Mouse (Mus musculus) kidney, embryonic 16.5 days (tissue): ENCODE measurements around the gene Kalrn. TPM values are rescaled to one million over a fixed set of nuclear protein-coding genes. Genes with fewer than 3 reads are reported as not detected.
A peak's percentile ranks its signal among the peaks of the same experiment; 100 is the strongest.

Experiments
- ATAC-seq: fragments of 200-750 bp; cut with Nextera tagmentation; 2 replicates; pipeline ENCODE4 v1.8.0; 2017; ENCODE audit warnings: moderate TSS enrichment; ENCODE audit not compliant: low FRiP score, low TSS enrichment
- H3K27ac ChIP-seq: fragments of 300-500 bp; sonication (generic); 2 replicates; pipeline ENCODE4 v1.5.1; 2014; ENCODE audit warnings: low read length
- H3K27me3 ChIP-seq: fragments of 300-500 bp; sonication (generic); 2 replicates; pipeline ENCODE4 v1.6.1; 2014; ENCODE audit warnings: low read length, control low read depth, mixed read lengths; ENCODE audit not compliant: insufficient read depth
- H3K36me3 ChIP-seq: fragments of 300-500 bp; sonication (generic); 2 replicates; pipeline ENCODE4 v1.6.1; 2014; ENCODE audit warnings: low read length, control low read depth, mixed read lengths; ENCODE audit not compliant: insufficient read depth
- H3K4me1 ChIP-seq: fragments of 300-500 bp; sonication (generic); 2 replicates; pipeline ENCODE4 v1.6.1; 2014; ENCODE audit warnings: low read length, control low read depth, mixed read lengths; ENCODE audit not compliant: insufficient read depth
- H3K4me2 ChIP-seq: fragments of 300-500 bp; sonication (generic); replicated peaks from 2 replicates; pipeline ENCODE4 v1.6.1; 2014; ENCODE audit warnings: low read depth, low read length
- H3K4me3 ChIP-seq: fragments of 300-500 bp; sonication (generic); 2 replicates; pipeline ENCODE4 v1.5.1; 2014; ENCODE audit warnings: mild to moderate bottlenecking, low read length
- H3K9ac ChIP-seq: fragments of 300-500 bp; sonication (generic); replicated peaks from 2 replicates; pipeline ENCODE4 v1.6.1; 2014; ENCODE audit warnings: low read length
- H3K9me3 ChIP-seq: fragments of 300-500 bp; sonication (generic); 2 replicates; pipeline ENCODE4 v1.6.1; 2016; ENCODE audit warnings: low read length, control low read depth
- WGBS: fragments of 180-500 bp; shearing (Covaris S2); extraction: QIAGEN DNeasy Blood & Tissue Kit; methylation state at CpG from one replicate; pipeline ENCODE4 v1.1.7; 2014; 5-methylcytosine and 5-hydroxymethylcytosine counted together
- polyA plus RNA-seq: library from polyadenylated mRNA; unstranded; fragments of >200 nt; fragmentation: Nextera tagmentation; extraction: Ambion mirVana; gene quantifications from 2 replicates; pipeline ENCODE4 v1.2.1, GENCODE M21; 2015

Gene Kalrn
- polyA plus RNA-seq: 15.2 and 16.5 TPM in 2 replicates

GRCm38 (mm10) chr16:34573151-34573802 is at the start of gene Kalrn:
Kalrn (minus strand) TSS chr16:34573532.
- H3K9me3 ChIP-seq: no peaks in the 10 kb centered on the region
- 1% methylated on average over 48 of the region's 84 CpGs for whole genome bisulfite sequencing
- H3K9ac ChIP-seq: peak within 1 kb of the TSS; percentile 94
- peak; percentile 94 for ATAC-seq
- H3K36me3 ChIP-seq: no peaks in the 10 kb centered on the region
- peaks cover 18% of the 10 kb centered on the region for H3K4me1 ChIP-seq
- peak within 1 kb of the TSS; percentile 92 for H3K4me3 ChIP-seq
- peak within 1 kb of the TSS; percentile 90 for H3K27ac ChIP-seq
- no peaks in the 10 kb centered on the region for H3K27me3 ChIP-seq
- peak within 1 kb of the TSS; percentile 95 for H3K4me2 ChIP-seq

GRCm38 (mm10) chr16:34614021-34614420 is 40.7 kb upstream of the Kalrn start:
- H3K4me2 ChIP-seq: no peak overlapping the region
- no peak overlapping the region for H3K4me3 ChIP-seq
- no peak overlapping the region for H3K27ac ChIP-seq
- no peaks in the 10 kb centered on the region for H3K4me1 ChIP-seq
- 75% methylated on average over 2 of the region's 2 CpGs for WGBS
- no peaks in the 10 kb centered on the region for H3K36me3 ChIP-seq
- no peaks in the 10 kb centered on the region for H3K9me3 ChIP-seq
- H3K27me3 ChIP-seq: no peaks in the 10 kb centered on the region
- no peak overlapping the region for H3K9ac ChIP-seq
- no peak for ATAC-seq

GRCm38 (mm10) chr16:34610137-34610536 is 36.8 kb upstream of the Kalrn start:
- Histone ChIP-seq H3K4me3 (no peak overlapping the region), H3K9ac (no peak overlapping the region), H3K27ac (no peak overlapping the region), H3K9me3 (no peaks in the 10 kb centered on the region), H3K36me3 (no peaks in the 10 kb centered on the region), H3K4me1 (peaks cover 12% of the 10 kb centered on the region; the same call in 1 of the 2 replicates), H3K27me3 (no peaks in the 10 kb centered on the region), H3K4me2 (no peak overlapping the region)
- ATAC-seq: no peak
- 81% methylated on average over 1 of the region's 1 CpGs for WGBS

- Histone ChIP-seq H3K4me2 (no peak overlapping the region), H3K27me3 (no peaks in the 10 kb centered on the region), H3K9ac (no peak overlapping the region), H3K9me3 (no peaks in the 10 kb centered on the region), H3K4me3 (no peak overlapping the region), H3K27ac (peak overlapping the region; percentile 24; the same call in 1 of the 2 replicates), H3K36me3 (no peaks in the 10 kb centered on the region), H3K4me1 (peaks cover 12% of the 10 kb centered on the region; the same call in 1 of the 2 replicates)
- WGBS: 21% methylated on average over 3 of the region's 3 CpGs
- ATAC-seq: peak; percentile 89
These were observed 32.3 kb upstream of the Kalrn start for GRCm38 (mm10) chr16:34605679-34606078.

GRCm38 (mm10) chr16:34603854-34604253 is 30.5 kb upstream of the Kalrn start:
- no peak overlapping the region for H3K4me2 ChIP-seq
- ATAC-seq: no peak
- peaks cover 12% of the 10 kb centered on the region; the same call in 1 of the 2 replicates for H3K4me1 ChIP-seq
- H3K27me3 ChIP-seq: no peaks in the 10 kb centered on the region
- 47% methylated on average over 6 of the region's 6 CpGs for WGBS
- no peak overlapping the region for H3K27ac ChIP-seq
- no peak overlapping the region for H3K9ac ChIP-seq
- no peaks in the 10 kb centered on the region for H3K36me3 ChIP-seq
- peaks cover 3% of the 10 kb centered on the region; the same call in 1 of the 2 replicates for H3K9me3 ChIP-seq
- H3K4me3 ChIP-seq: no peak overlapping the region

GRCm38 (mm10) chr16:34603076-34603475 is 29.7 kb upstream of the Kalrn start:
- Histone ChIP-seq H3K9ac (no peak overlapping the region), H3K36me3 (no peaks in the 10 kb centered on the region), H3K4me3 (no peak overlapping the region), H3K27me3 (no peaks in the 10 kb centered on the region), H3K9me3 (peaks cover 3% of the 10 kb centered on the region; the same call in 1 of the 2 replicates), H3K27ac (no peak overlapping the region), H3K4me1 (peaks cover 12% of the 10 kb centered on the region; the same call in 1 of the 2 replicates), H3K4me2 (no peak overlapping the region)
- 56% methylated on average over 4 of the region's 4 CpGs for WGBS
- no peak for ATAC-seq

GRCm38 (mm10) chr16:34601954-34602353 is 28.6 kb upstream of the Kalrn start:
- Histone ChIP-seq H3K36me3 (no peaks in the 10 kb centered on the region), H3K9ac (no peak overlapping the region), H3K4me3 (no peak overlapping the region), H3K27ac (no peak overlapping the region), H3K4me2 (no peak overlapping the region), H3K9me3 (peaks cover 3% of the 10 kb centered on the region; the same call in 1 of the 2 replicates), H3K4me1 (peaks cover 12% of the 10 kb centered on the region; the same call in 1 of the 2 replicates), H3K27me3 (no peaks in the 10 kb centered on the region)
- no peak for ATAC-seq
- 47% methylated on average over 4 of the region's 4 CpGs for WGBS

- Histone ChIP-seq H3K9ac (no peak overlapping the region), H3K36me3 (no peaks in the 10 kb centered on the region), H3K4me3 (no peak overlapping the region), H3K4me1 (peaks cover 10% of the 10 kb centered on the region), H3K27me3 (no peaks in the 10 kb centered on the region), H3K9me3 (peaks cover 2% of the 10 kb centered on the region; the same call in 1 of the 2 replicates), H3K27ac (no peak overlapping the region), H3K4me2 (no peak overlapping the region)
- ATAC-seq: no peak
- 29% methylated on average over 3 of the region's 3 CpGs for WGBS
These were observed 22.0 kb upstream of the Kalrn start for GRCm38 (mm10) chr16:34595294-34595693.

- no peak overlapping the region for H3K4me3 ChIP-seq
- ATAC-seq: no peak
- no peak overlapping the region for H3K27ac ChIP-seq
- H3K9me3 ChIP-seq: no peaks in the 10 kb centered on the region
- whole genome bisulfite sequencing: 64% methylated on average over 8 of the region's 8 CpGs
- peaks cover 10% of the 10 kb centered on the region for H3K4me1 ChIP-seq
- no peaks in the 10 kb centered on the region for H3K27me3 ChIP-seq
- no peaks in the 10 kb centered on the region for H3K36me3 ChIP-seq
- no peak overlapping the region for H3K4me2 ChIP-seq
- H3K9ac ChIP-seq: no peak overlapping the region
These were observed 21.4 kb upstream of the Kalrn start for GRCm38 (mm10) chr16:34594597-34595262.

GRCm38 (mm10) chr16:34592696-34593095 is 19.4 kb upstream of the Kalrn start:
- no peak overlapping the region for H3K4me3 ChIP-seq
- no peaks in the 10 kb centered on the region for H3K9me3 ChIP-seq
- peaks cover 10% of the 10 kb centered on the region for H3K4me1 ChIP-seq
- WGBS: 62% methylated on average over 2 of the region's 2 CpGs
- no peaks in the 10 kb centered on the region for H3K36me3 ChIP-seq
- no peak overlapping the region for H3K4me2 ChIP-seq
- H3K27me3 ChIP-seq: no peaks in the 10 kb centered on the region
- ATAC-seq: no peak
- H3K9ac ChIP-seq: no peak overlapping the region
- no peak overlapping the region for H3K27ac ChIP-seq
